ENCODE assay signal across 9 mouse cellular contexts in genomic region chr8:95054927-95055510, GRCm38 (mm10). TPM values are rescaled to one million over a fixed set of nuclear protein-coding genes. Genes with fewer than 3 reads are reported as not detected.
DNase-seq lines count a peak whose midpoint lies in the region; ATAC-seq and TF ChIP-seq lines count a peak whose summit lies in the region.
"Had no signal": no experiment of that assay in that cellular context is flagged by ENCODE, and none has a peak within 500 bp of the region (broad histone marks: within the 10 kb centered on the region; RNA-seq: fewer than 3 reads in every experiment).

TSS of gene Drc7 (plus strand) at chr8:95055103.

- no peaks in the 10 kb centered on the region for H3K9me3 ChIP-seq in embryonic facial prominence, embryonic 10.5 days
- no peaks in the 10 kb centered on the region for H3K9me3 ChIP-seq in hindbrain, postnatal 0 days (ENCODE audit: low read length)
- H3K9me3 ChIP-seq in midbrain, embryonic 15.5 days, result no peaks in the 10 kb centered on the region
- H3K9me3 ChIP-seq: embryonic facial prominence, embryonic 12.5 days had no signal

- peak; percentile 80 for ATAC-seq in hindbrain, postnatal 0 days
- ATAC-seq in midbrain, embryonic 15.5 days (replicated peaks), result peak; percentile 90
- no peak for ATAC-seq in CD4-positive, CD25-positive, alpha-beta regulatory T cell, adult 4 months

- H3K9ac ChIP-seq in hindbrain, postnatal 0 days (replicated peaks; ENCODE audit: low read length), result no peak within 1 kb of the TSS
- H3K9ac ChIP-seq in midbrain, embryonic 15.5 days, result no peak within 1 kb of the TSS
- H3K9ac ChIP-seq: embryonic facial prominence, embryonic 12.5 days had no signal

- no peak for TF ChIP-seq CTCF in hindbrain, postnatal 0 days (IDR thresholded peaks at IDR 0.05; ENCODE audit: low read depth)

- WGBS in embryonic facial prominence, embryonic 10.5 days, result 5% methylated on average over 2 of the region's 2 CpGs
- WGBS in hindbrain, postnatal 0 days, result 11% methylated on average over 2 of the region's 2 CpGs
- 19% methylated on average over 2 of the region's 2 CpGs for WGBS in midbrain, embryonic 15.5 days

- no peaks in the 10 kb centered on the region for H3K27me3 ChIP-seq in embryonic facial prominence, embryonic 10.5 days (replicated peaks; ENCODE audit: low read depth, poor library complexity, severe bottlenecking)
- no peaks in the 10 kb centered on the region for H3K27me3 ChIP-seq in hindbrain, postnatal 0 days (ENCODE audit: insufficient read depth, low read length)
- no peaks in the 10 kb centered on the region for H3K27me3 ChIP-seq in midbrain, embryonic 15.5 days (replicated peaks)
- H3K27me3 ChIP-seq: embryonic facial prominence, embryonic 12.5 days had no signal

- no peak within 1 kb of the TSS for H3K27ac ChIP-seq in embryonic facial prominence, embryonic 10.5 days (replicated peaks)
- H3K27ac ChIP-seq in hindbrain, postnatal 0 days, result no peak within 1 kb of the TSS
- H3K27ac ChIP-seq in midbrain, embryonic 15.5 days, result no peak within 1 kb of the TSS
- H3K27ac ChIP-seq: embryonic facial prominence, embryonic 12.5 days had no signal

- DNase-seq in left cerebral cortex, postnatal 25 days (ENCODE audit: low spot score in 2 of 2), result peak; percentile 25 to 31
- no peak for DNase-seq in left cerebral cortex, postnatal 4 days
- peak; percentile 27 for DNase-seq in embryonic facial prominence, embryonic 10.5 days (ENCODE audit: low spot score)
- peak; percentile 72 for DNase-seq in hindbrain, postnatal 0 days (ENCODE audit: low spot score)
- no peak for DNase-seq in cerebellum, adult 18-20 months
- no peak for DNase-seq in cerebellum, postnatal 36 days

- H3K4me2 ChIP-seq in hindbrain, postnatal 0 days (ENCODE audit: low read depth, low read length), result 0 out of 2 replicates have a peak within 1 kb of the TSS, but pooled peaks have one; percentile 18
- H3K4me2 ChIP-seq in midbrain, embryonic 15.5 days, result peak within 1 kb of the TSS; percentile 5; the same call in 1 of the 2 replicates
- H3K4me2 ChIP-seq: embryonic facial prominence, embryonic 12.5 days had no signal

- H3K4me1 ChIP-seq in embryonic facial prominence, embryonic 10.5 days, result no peaks in the 10 kb centered on the region; the same call in 1 of the 2 replicates
- no peaks in the 10 kb centered on the region for H3K4me1 ChIP-seq in hindbrain, postnatal 0 days (ENCODE audit: insufficient read depth, low read length)
- no peaks in the 10 kb centered on the region for H3K4me1 ChIP-seq in midbrain, embryonic 15.5 days
- H3K4me1 ChIP-seq: embryonic facial prominence, embryonic 12.5 days had no signal

- H3K4me3 ChIP-seq in embryonic facial prominence, embryonic 10.5 days, result no peak within 1 kb of the TSS
- H3K4me3 ChIP-seq in hindbrain, postnatal 0 days (ENCODE audit: low read length), result no peak within 1 kb of the TSS
- no peak within 1 kb of the TSS for H3K4me3 ChIP-seq in midbrain, embryonic 15.5 days
- H3K4me3 ChIP-seq: embryonic facial prominence, embryonic 12.5 days had no signal

- H3K36me3 ChIP-seq in embryonic facial prominence, embryonic 10.5 days (replicated peaks), result no peaks in the 10 kb centered on the region
- no peaks in the 10 kb centered on the region for H3K36me3 ChIP-seq in hindbrain, postnatal 0 days (ENCODE audit: insufficient read depth, low read length)
- no peaks in the 10 kb centered on the region for H3K36me3 ChIP-seq in midbrain, embryonic 15.5 days (replicated peaks)
- H3K36me3 ChIP-seq: embryonic facial prominence, embryonic 12.5 days had no signal

- intact Hi-C loops in left cerebral cortex, postnatal 25 days (cut with DNase I), result no loop called here
- intact Hi-C loops in left cerebral cortex, postnatal 4 days (cut with DNase I), result no loop called here

RNA-seq across cellular contexts. Expression of gene Drc7, which starts in this region (rescaled TPM):
- total RNA-seq in left cerebral cortex, postnatal 25 days (2021), result 1 to 10 TPM; 1.0 to 1.4 TPM
- total RNA-seq in left cerebral cortex, postnatal 4 days (2021), result 1 to 10 TPM; 2.7 to 3.0 TPM
- 0.10 and 0.15 TPM in 2 replicates for polyA plus RNA-seq in embryonic facial prominence, embryonic 10.5 days (2016; fragmentation: Nextera tagmentation; extraction: Ambion mirVana)
- 2.9 and 3.6 TPM in 2 replicates for total RNA-seq in hindbrain, postnatal 0 days (2014; rRNA removed)
- polyA plus RNA-seq in hindbrain, postnatal 0 days (2015; fragmentation: Nextera tagmentation; extraction: Ambion mirVana), result 3.0 and 3.3 TPM in 2 replicates
- polyA plus RNA-seq in midbrain, embryonic 15.5 days (2015; fragmentation: Nextera tagmentation; extraction: Ambion mirVana), result 1.5 and 1.9 TPM in 2 replicates
- polyA plus RNA-seq in CD4-positive, CD25-positive, alpha-beta regulatory T cell, adult 4 months (2017; shearing (Covaris generic)), result not detected

Comparison
In these comparisons a context has a peak if more than half of its experiments do, and no peak if none do; other contexts are left out.
1. DNase-seq: peak in left cerebral cortex, postnatal 25 days (2 of 2) and hindbrain, postnatal 0 days (single experiment); none in left cerebral cortex, postnatal 4 days (single experiment), cerebellum, adult 18-20 months (0 of 2) and cerebellum, postnatal 36 days (0 of 2).
2. Peak in DNase-seq in embryonic facial prominence, embryonic 10.5 days; RNA of the gene not detected or under 1 TPM.